Mouse (Mus musculus) lung, adult 2 months (tissue): ENCODE data around the gene Thbs1. TPM values are rescaled to one million over a fixed set of nuclear protein-coding genes. Genes with fewer than 3 reads are reported as not detected.

Experiments
- DNase-seq: peaks from one replicate; pipeline ENCODE4 v3.0.0; 2022
- H3K4me1 ChIP-seq: fragments of 200-500 bp; 2 replicates; pipeline ENCODE4 v1.6.1; 2011; ENCODE audit warnings: low read length; ENCODE audit not compliant: control insufficient read depth, insufficient read depth
- H3K4me3 ChIP-seq: fragments of 200-500 bp; replicated peaks from 2 replicates; pipeline ENCODE3; 2011; ENCODE audit warnings: low read depth, mild to moderate bottlenecking, control low read depth, low read length; ENCODE audit errors: extremely low read depth
- CTCF ChIP-seq: fragments of 200-500 bp; IDR thresholded peaks from 2 replicates; pipeline ENCODE4 v1.5.1; 2011; ENCODE audit warnings: mild to moderate bottlenecking, low read length, control low read depth; ENCODE audit not compliant: insufficient read depth
- POLR2A ChIP-seq: fragments of 200-500 bp; IDR thresholded peaks from 2 replicates; pipeline ENCODE4 v1.6.1; 2011; ENCODE audit warnings: low read depth, mild to moderate bottlenecking, control low read depth, low read length, borderline replicate concordance; ENCODE audit errors: extremely low read depth
- WGBS: fragments of 180-500 bp; shearing (Covaris S2); methylation state at CpG from one replicate; pipeline ENCODE4 v1.1.7; 2018; 5-methylcytosine and 5-hydroxymethylcytosine counted together
- polyA plus RNA-seq: library from polyadenylated mRNA; depleted of rRNA; stranded (reverse); fragments of >200 nt; gene quantifications from 2 replicates; pipeline ENCODE4 v1.2.3, GENCODE M21; 2012

Gene Thbs1
- polyA plus RNA-seq, 1 experiment, result 23.3 TPM

- WGBS, result 92% methylated on average over 11 of the region's 11 CpGs
- TF ChIP-seq POLR2A, result no peak
- no peak for TF ChIP-seq CTCF
- H3K4me1 ChIP-seq, result peaks cover 3% of the 10 kb centered on the region; the same call in 1 of the 2 replicates
- DNase-seq, result no peak
- H3K4me3 ChIP-seq, result no peak overlapping the region
Observed at GRCm38 (mm10) chr2:118120095-118120494, 8.4 kb downstream of the Thbs1 start.

- TF ChIP-seq CTCF, result no peak
- no peak for TF ChIP-seq POLR2A
- no peak overlapping the region for H3K4me3 ChIP-seq
- peaks cover 3% of the 10 kb centered on the region; the same call in 1 of the 2 replicates for H3K4me1 ChIP-seq
- WGBS, result 90% methylated on average over 7 of the region's 7 CpGs
- no peak for DNase-seq
Observed at GRCm38 (mm10) chr2:118120751-118121150, 9.1 kb downstream of the Thbs1 start.

- no peak for TF ChIP-seq POLR2A
- no peak for TF ChIP-seq CTCF
- H3K4me1 ChIP-seq, result peaks cover 3% of the 10 kb centered on the region; the same call in 1 of the 2 replicates
- no peak for DNase-seq
- 90% methylated on average over 6 of the region's 6 CpGs for WGBS
- H3K4me3 ChIP-seq, result no peak overlapping the region
Observed at GRCm38 (mm10) chr2:118122291-118122690, 10.6 kb downstream of the Thbs1 start.

GRCm38 (mm10) chr2:118123743-118124142, 12.1 kb downstream of the Thbs1 start:
- WGBS, result 90% methylated on average over 9 of the region's 9 CpGs
- peaks cover 3% of the 10 kb centered on the region; the same call in 1 of the 2 replicates for H3K4me1 ChIP-seq
- no peak overlapping the region for H3K4me3 ChIP-seq
- no peak for TF ChIP-seq CTCF
- no peak for TF ChIP-seq POLR2A
- no peak for DNase-seq

GRCm38 (mm10) chr2:118124437-118124836, 12.8 kb downstream of the Thbs1 start:
- peaks cover 3% of the 10 kb centered on the region; the same call in 1 of the 2 replicates for H3K4me1 ChIP-seq
- no peak for TF ChIP-seq CTCF
- TF ChIP-seq POLR2A, result no peak
- no peak overlapping the region for H3K4me3 ChIP-seq
- DNase-seq, result no peak
- 72% methylated on average over 7 of the region's 7 CpGs for WGBS

GRCm38 (mm10) chr2:118125211-118125939, 13.7 kb downstream of the Thbs1 start:
- Histone ChIP-seq H3K4me1 (peaks cover 3% of the 10 kb centered on the region; the same call in 1 of the 2 replicates), H3K4me3 (no peak overlapping the region)
- TF ChIP-seq POLR2A (no peak), CTCF (no peak)
- no peak for DNase-seq
- WGBS, result 70% methylated on average over 11 of the region's 11 CpGs

GRCm38 (mm10) chr2:118125943-118126470, 14.3 kb downstream of the Thbs1 start:
- Histone ChIP-seq H3K4me1 (peaks cover 3% of the 10 kb centered on the region; the same call in 1 of the 2 replicates), H3K4me3 (no peak overlapping the region)
- WGBS, result 51% methylated on average over 7 of the region's 7 CpGs
- TF ChIP-seq POLR2A (no peak), CTCF (no peak)
- DNase-seq, result no peak

GRCm38 (mm10) chr2:118127516-118128288, 16.0 kb downstream of the Thbs1 start:
- 79% methylated on average over 5 of the region's 5 CpGs for WGBS
- TF ChIP-seq POLR2A (no peak), CTCF (no peak)
- DNase-seq, result no peak
- no peak overlapping the region for H3K4me3 ChIP-seq
- H3K4me1 ChIP-seq, result peaks cover 3% of the 10 kb centered on the region; the same call in 1 of the 2 replicates

GRCm38 (mm10) chr2:118128313-118128712, 16.6 kb downstream of the Thbs1 start:
- TF ChIP-seq CTCF (no peak), POLR2A (no peak)
- Histone ChIP-seq H3K4me3 (no peak overlapping the region), H3K4me1 (peaks cover 3% of the 10 kb centered on the region; the same call in 1 of the 2 replicates)
- no peak for DNase-seq
- 57% methylated on average over 3 of the region's 3 CpGs for WGBS
